Mouse (Mus musculus) neural tube, embryonic 11.5 days (tissue): Measurements from ENCODE around the gene Vmn2r66. TPM values are rescaled to one million over a fixed set of nuclear protein-coding genes. Genes with fewer than 3 reads are reported as not detected.

ENCODE experiments used
- ATAC-seq: fragments of 200-750 bp; cut with Nextera tagmentation; 2 replicates; pipeline ENCODE4 v1.8.0; 2017; ENCODE audit warnings: moderate number of reproducible peaks, mild to moderate bottlenecking, moderate TSS enrichment, moderate library complexity; ENCODE audit not compliant: insufficient read depth, low FRiP score, low TSS enrichment
- DNase-seq: peaks from one replicate; pipeline ENCODE4 v3.0.0-alpha.2; 2015; ENCODE audit warnings: low spot score
- H3K27ac ChIP-seq: fragments of 300-500 bp; sonication (generic); 2 replicates; pipeline ENCODE4 v1.5.1; 2014; ENCODE audit warnings: low read depth, mild to moderate bottlenecking, low read length
- H3K27me3 ChIP-seq: fragments of 300-500 bp; sonication (generic); 2 replicates; pipeline ENCODE4 v1.6.1; 2014; ENCODE audit warnings: mild to moderate bottlenecking, low read length, mixed read lengths; ENCODE audit not compliant: control insufficient read depth, insufficient read depth
- H3K36me3 ChIP-seq: fragments of 300-500 bp; sonication (generic); 2 replicates; pipeline ENCODE4 v1.6.1; 2014; ENCODE audit warnings: mild to moderate bottlenecking, low read length, moderate library complexity, mixed read lengths; ENCODE audit not compliant: control insufficient read depth, insufficient read depth
- H3K4me1 ChIP-seq: fragments of 300-500 bp; sonication (generic); 2 replicates; pipeline ENCODE4 v1.6.1; 2014; ENCODE audit warnings: low read length, mixed read lengths; ENCODE audit not compliant: control insufficient read depth, insufficient read depth
- H3K4me2 ChIP-seq: fragments of 300-500 bp; sonication (generic); 2 replicates; pipeline ENCODE4 v1.6.1; 2014; ENCODE audit warnings: low read depth, mild to moderate bottlenecking, moderate library complexity
- H3K4me3 ChIP-seq: fragments of 300-500 bp; sonication (generic); 2 replicates; pipeline ENCODE4 v1.5.1; 2014; ENCODE audit warnings: low read depth, low read length
- H3K9ac ChIP-seq: fragments of 300-500 bp; sonication (generic); 2 replicates; pipeline ENCODE4 v1.6.1; 2014; ENCODE audit warnings: mild to moderate bottlenecking, low read length
- H3K9me3 ChIP-seq: fragments of 300-500 bp; sonication (generic); 2 replicates; pipeline ENCODE4 v1.6.1; 2016; ENCODE audit warnings: low read length; ENCODE audit not compliant: control insufficient read depth
- whole genome bisulfite sequencing: fragments of 180-500 bp; shearing (Covaris S2); extraction: QIAGEN DNeasy Blood & Tissue Kit; methylation state at CpG from one replicate; pipeline ENCODE4 v1.1.7; 2014; 5-methylcytosine and 5-hydroxymethylcytosine counted together
- polyA plus RNA-seq: library from polyadenylated mRNA; unstranded; fragments of >200 nt; fragmentation: Nextera tagmentation; extraction: Ambion mirVana; gene quantifications from 2 replicates; pipeline ENCODE4 v1.2.1, GENCODE M21; 2014

Gene Vmn2r66
- polyA plus RNA-seq = not detected in 2 replicates

- no peak within 1 kb of the TSS for H3K4me3 ChIP-seq
- H3K36me3 ChIP-seq = no peaks in the 10 kb centered on the region
- DNase-seq (no peak), ATAC-seq (no peak)
- no peak within 1 kb of the TSS for H3K4me2 ChIP-seq
- 93% methylated on average over 1 of the region's 1 CpGs for WGBS
- H3K9me3 ChIP-seq = no peaks in the 10 kb centered on the region
- H3K4me1 ChIP-seq = no peaks in the 10 kb centered on the region
- H3K9ac ChIP-seq = no peak within 1 kb of the TSS
- no peak within 1 kb of the TSS for H3K27ac ChIP-seq
- H3K27me3 ChIP-seq = no peaks in the 10 kb centered on the region
These were observed at the start of gene Vmn2r66 for GRCm38 (mm10) chr7:85012168-85012567. Gene Vmn2r66, minus strand, starts transcription at chr7:85012268.

DNA sequence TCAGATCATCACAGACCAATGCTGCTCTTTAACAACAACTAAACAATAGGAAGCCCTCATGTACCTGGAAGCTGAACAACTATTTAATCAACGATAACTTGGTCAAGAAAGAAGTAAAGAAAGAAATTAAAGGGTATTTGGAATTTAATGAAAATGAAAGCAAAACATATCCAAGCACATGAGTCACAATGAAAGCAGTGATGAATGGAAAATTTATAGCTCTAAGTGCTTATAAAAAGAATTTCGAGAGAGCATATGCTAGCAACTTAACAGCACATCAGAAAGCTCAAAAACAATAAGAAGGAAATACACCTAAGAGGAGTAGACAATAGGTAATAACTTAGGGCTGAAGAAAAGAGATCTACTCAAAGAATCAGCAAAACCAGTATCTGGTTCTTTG lies 15.4 kb downstream of the Vmn2r66 start:
- Histone ChIP-seq H3K36me3 (no peaks in the 10 kb centered on the region), H3K9ac (no peak overlapping the region), H3K4me3 (no peak overlapping the region), H3K27me3 (no peaks in the 10 kb centered on the region), H3K9me3 (no peaks in the 10 kb centered on the region), H3K27ac (no peak overlapping the region), H3K4me2 (no peak overlapping the region), H3K4me1 (no peaks in the 10 kb centered on the region)
- no peak for DNase-seq
- WGBS = 71% methylated on average over 2 of the region's 2 CpGs
- no peak for ATAC-seq

DNA sequence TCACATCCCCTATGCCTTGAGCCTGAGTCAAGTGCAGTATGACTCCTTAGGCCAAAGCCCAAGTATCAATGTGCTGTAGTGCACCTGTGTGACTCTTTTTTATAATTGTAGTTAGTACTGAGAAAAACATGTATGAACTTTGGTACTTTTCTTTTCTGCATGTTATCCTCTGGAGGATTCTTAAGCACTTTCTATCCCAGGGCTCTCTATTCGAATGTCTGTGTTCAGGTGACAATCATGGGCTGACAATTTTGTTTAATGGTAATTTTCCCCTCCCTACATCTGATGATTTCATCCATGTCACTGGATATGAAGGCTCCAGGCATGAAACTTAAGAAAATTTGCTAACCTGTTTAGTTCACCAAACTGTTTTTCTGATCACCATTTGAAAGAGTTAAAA lies 48.1 kb downstream of the Vmn2r66 start, which contains the start of gene Vmn2r65:
Vmn2r65 (minus strand) TSS at position 101 of the 400 bp plus-strand sequence.
- no peaks in the 10 kb centered on the region for H3K4me1 ChIP-seq
- H3K9me3 ChIP-seq = no peaks in the 10 kb centered on the region
- no peak within 1 kb of the TSS for H3K27ac ChIP-seq
- H3K4me3 ChIP-seq = no peak within 1 kb of the TSS
- H3K27me3 ChIP-seq = no peaks in the 10 kb centered on the region
- H3K4me2 ChIP-seq = no peak within 1 kb of the TSS
- DNase-seq = no peak
- no peak within 1 kb of the TSS for H3K9ac ChIP-seq
- 50% methylated on average over 1 of the region's 1 CpGs for WGBS
- ATAC-seq = no peak
- H3K36me3 ChIP-seq = no peaks in the 10 kb centered on the region

Other genes starting within 250 kb of the Vmn2r66 start
- not detected in 2 replicates for gene Olfr291, start 158.7 kb downstream of the Vmn2r66 start, polyA plus RNA-seq
- gene Vmn2r65, start 48.2 kb downstream of the Vmn2r66 start, polyA plus RNA-seq = not detected in 2 replicates
- gene Vmn2r67, start 143.7 kb upstream of the Vmn2r66 start, polyA plus RNA-seq = not detected in 2 replicates
- gene Vmn2r68, start 225.5 kb upstream of the Vmn2r66 start, polyA plus RNA-seq = not detected in 2 replicates